Mouse (Mus musculus) inflammation-experienced regulatory T-cells, adult 6 months (primary cell): ENCODE results near the gene Siglech. TPM values are rescaled to one million over a fixed set of nuclear protein-coding genes. Genes with fewer than 3 reads are reported as not detected.

Source experiments
- polyA plus RNA-seq, 3 experiments: library from polyadenylated mRNA; unstranded; fragments of 100-300 nt; shearing (Covaris generic); gene quantifications; one replicate each; pipeline ENCODE4 v1.2.1; 2017

The Siglech gene
- polyA plus RNA-seq, 3 experiments from 2014 or later = 0.32 to 0.83 TPM; not detected in 1

Other genes with a start within 250 kb of the Siglech start
- 10 to 100 TPM; 31.8 to 38.7 (median 33.4) TPM for gene Tubgcp5, start 26.0 kb downstream of the Siglech start, polyA plus RNA-seq
- 100 to 1,000 TPM in 1 of 3 experiments, 10 to 100 TPM in 2; 86.4 to 118 (median 99.8) TPM for gene Cyfip1, start 73.6 kb downstream of the Siglech start, polyA plus RNA-seq
- gene Nipa2, start 194.3 kb downstream of the Siglech start, polyA plus RNA-seq = 10 to 100 TPM; 14.3 to 29.1 (median 17.8) TPM